Mouse (Mus musculus) midbrain, embryonic 16.5 days (tissue): ENCODE results near the gene Slc1a5. TPM values are rescaled to one million over a fixed set of nuclear protein-coding genes. Genes with fewer than 3 reads are reported as not detected.

ENCODE experiments used
- ATAC-seq: fragments of 200-750 bp; cut with Nextera tagmentation; 2 replicates; pipeline ENCODE4 v1.8.0; 2017; ENCODE audit warnings: moderate TSS enrichment
- H3K27ac ChIP-seq: fragments of 300-500 bp; sonication (generic); 2 replicates; pipeline ENCODE4 v1.5.1; 2014; ENCODE audit warnings: mild to moderate bottlenecking, low read length, mixed read lengths
- H3K27me3 ChIP-seq: fragments of 300-500 bp; sonication (generic); 2 replicates; pipeline ENCODE4 v1.6.1; 2014; ENCODE audit warnings: low read depth, low read length, mixed read lengths; ENCODE audit not compliant: control insufficient read depth, insufficient read depth
- H3K36me3 ChIP-seq: fragments of 300-500 bp; sonication (generic); 2 replicates; pipeline ENCODE4 v1.6.1; 2014; ENCODE audit warnings: mild to moderate bottlenecking, low read length, moderate library complexity, mixed read lengths; ENCODE audit not compliant: control insufficient read depth, insufficient read depth
- H3K4me1 ChIP-seq: fragments of 300-500 bp; sonication (generic); 2 replicates; pipeline ENCODE4 v1.6.1; 2014; ENCODE audit warnings: mild to moderate bottlenecking, low read length, mixed read lengths; ENCODE audit not compliant: control insufficient read depth, insufficient read depth
- H3K4me2 ChIP-seq: fragments of 300-500 bp; sonication (generic); 2 replicates; pipeline ENCODE4 v1.6.1; 2014; ENCODE audit warnings: mild to moderate bottlenecking, low read length, mixed read lengths
- H3K4me3 ChIP-seq: fragments of 300-500 bp; sonication (generic); 2 replicates; pipeline ENCODE4 v1.5.1; 2014; ENCODE audit warnings: low read depth, mild to moderate bottlenecking, low read length, moderate library complexity, mixed read lengths
- H3K9ac ChIP-seq: fragments of 300-500 bp; sonication (generic); 2 replicates; pipeline ENCODE4 v1.6.1; 2014; ENCODE audit warnings: low read depth, low read length, mixed read lengths
- H3K9me3 ChIP-seq: fragments of 300-500 bp; sonication (generic); replicated peaks from 2 replicates; pipeline ENCODE4 v1.6.1; 2014; ENCODE audit warnings: mild to moderate bottlenecking, low read length, mixed read lengths; ENCODE audit not compliant: control insufficient read depth, poor library complexity, severe bottlenecking
- WGBS: fragments of 180-500 bp; shearing (Covaris S2); extraction: QIAGEN DNeasy Blood & Tissue Kit; methylation state at CpG from one replicate; pipeline ENCODE4 v1.1.7; 2014; 5-methylcytosine and 5-hydroxymethylcytosine counted together
- polyA plus RNA-seq: library from polyadenylated mRNA; unstranded; fragments of >200 nt; fragmentation: Nextera tagmentation; extraction: Ambion mirVana; gene quantifications from 2 replicates; pipeline ENCODE4 v1.2.1, GENCODE M21; 2015

The Slc1a5 gene
- polyA plus RNA-seq, 1 experiment from 2014 or later: 10.7 TPM

- no peaks in the 10 kb centered on the region for H3K4me1 ChIP-seq
- 85% methylated on average over 5 of the region's 5 CpGs for WGBS
Observed at GRCm38 (mm10) chr7:16792316-16792715, 11.2 kb downstream of the Slc1a5 start.

GRCm38 (mm10) chr7:16793010-16793725, 12.0 kb downstream of the Slc1a5 start:
- no peak overlapping the region for H3K27ac ChIP-seq
- H3K27me3 ChIP-seq: no peaks in the 10 kb centered on the region
- H3K9ac ChIP-seq: no peak overlapping the region
- H3K4me1 ChIP-seq: no peaks in the 10 kb centered on the region
- H3K9me3 ChIP-seq: no peaks in the 10 kb centered on the region
- no peaks in the 10 kb centered on the region for H3K36me3 ChIP-seq
- H3K4me3 ChIP-seq: no peak overlapping the region
- no peak for ATAC-seq
- H3K4me2 ChIP-seq: no peak overlapping the region
- 92% methylated on average over 19 of the region's 19 CpGs for WGBS

More at GRCm38 (mm10) chr7:16792316-16792715, 11.2 kb downstream of the Slc1a5 start:
- no peak overlapping the region for H3K9ac ChIP-seq
- no peaks in the 10 kb centered on the region for H3K36me3 ChIP-seq
- no peak for ATAC-seq
- H3K9me3 ChIP-seq: no peaks in the 10 kb centered on the region
- H3K27ac ChIP-seq: no peak overlapping the region
- H3K27me3 ChIP-seq: no peaks in the 10 kb centered on the region
- H3K4me2 ChIP-seq: no peak overlapping the region
- no peak overlapping the region for H3K4me3 ChIP-seq

- Histone ChIP-seq H3K9me3 (no peaks in the 10 kb centered on the region), H3K4me2 (no peak overlapping the region), H3K9ac (no peak overlapping the region), H3K36me3 (no peaks in the 10 kb centered on the region), H3K27ac (no peak overlapping the region), H3K4me1 (no peaks in the 10 kb centered on the region), H3K27me3 (no peaks in the 10 kb centered on the region), H3K4me3 (no peak overlapping the region)
- no peak for ATAC-seq
- 92% methylated on average over 5 of the region's 5 CpGs for WGBS
Observed at GRCm38 (mm10) chr7:16794886-16795285, 13.7 kb downstream of the Slc1a5 start.

- ATAC-seq: no peak
- H3K9me3 ChIP-seq: no peaks in the 10 kb centered on the region
- no peak overlapping the region for H3K4me2 ChIP-seq
- peaks cover 4% of the 10 kb centered on the region for H3K36me3 ChIP-seq
- H3K4me3 ChIP-seq: no peak overlapping the region
- no peaks in the 10 kb centered on the region for H3K27me3 ChIP-seq
- H3K4me1 ChIP-seq: peaks cover 2% of the 10 kb centered on the region; the same call in 1 of the 2 replicates
- WGBS: 33% methylated on average over 8 of the region's 8 CpGs
- H3K27ac ChIP-seq: no peak overlapping the region
- H3K9ac ChIP-seq: no peak overlapping the region
Observed at GRCm38 (mm10) chr7:16804409-16805028, 23.4 kb downstream of the Slc1a5 start.

- no peaks in the 10 kb centered on the region for H3K27me3 ChIP-seq
- no peak overlapping the region for H3K4me2 ChIP-seq
- H3K4me1 ChIP-seq: peaks cover 26% of the 10 kb centered on the region
- no peak overlapping the region for H3K27ac ChIP-seq
- ATAC-seq: no peak
- WGBS: 92% methylated on average over 9 of the region's 9 CpGs
- peaks cover 4% of the 10 kb centered on the region for H3K36me3 ChIP-seq
- H3K9ac ChIP-seq: no peak overlapping the region
- no peaks in the 10 kb centered on the region for H3K9me3 ChIP-seq
- H3K4me3 ChIP-seq: no peak overlapping the region
Observed at GRCm38 (mm10) chr7:16807936-16808335, 26.8 kb downstream of the Slc1a5 start.

GRCm38 (mm10) chr7:16808647-16809046, 27.5 kb downstream of the Slc1a5 start:
- peaks cover 31% of the 10 kb centered on the region for H3K4me1 ChIP-seq
- H3K4me3 ChIP-seq: no peak overlapping the region
- 91% methylated on average over 9 of the region's 9 CpGs for WGBS
- no peak overlapping the region for H3K4me2 ChIP-seq
- no peaks in the 10 kb centered on the region for H3K9me3 ChIP-seq
- H3K9ac ChIP-seq: no peak overlapping the region
- H3K27me3 ChIP-seq: no peaks in the 10 kb centered on the region
- no peak for ATAC-seq
- no peak overlapping the region for H3K27ac ChIP-seq
- H3K36me3 ChIP-seq: peaks cover 4% of the 10 kb centered on the region

- no peaks in the 10 kb centered on the region for H3K9me3 ChIP-seq
- peak overlapping the region; percentile 85 for H3K4me2 ChIP-seq
- WGBS: 31% methylated on average over 10 of the region's 10 CpGs
- H3K4me3 ChIP-seq: peak overlapping the region; percentile 62; the same call in 1 of the 2 replicates
- peak overlapping the region; percentile 17; the same call in 1 of the 2 replicates for H3K9ac ChIP-seq
- peak overlapping the region; percentile 96 for H3K27ac ChIP-seq
- no peak for ATAC-seq
- H3K27me3 ChIP-seq: no peaks in the 10 kb centered on the region
- peaks cover 38% of the 10 kb centered on the region for H3K4me1 ChIP-seq
- peaks cover 4% of the 10 kb centered on the region for H3K36me3 ChIP-seq
Observed at GRCm38 (mm10) chr7:16809739-16810138, 28.6 kb downstream of the Slc1a5 start.

- Histone ChIP-seq H3K36me3 (peaks cover 4% of the 10 kb centered on the region), H3K9ac (peak overlapping the region; percentile 88), H3K4me3 (peak overlapping the region; percentile 62), H3K4me2 (peak overlapping the region; percentile 85), H3K9me3 (no peaks in the 10 kb centered on the region), H3K4me1 (peaks cover 45% of the 10 kb centered on the region), H3K27me3 (no peaks in the 10 kb centered on the region), H3K27ac (peak overlapping the region; percentile 96)
- ATAC-seq: peak; percentile 1; the same call in 1 of the 2 replicates
- 43% methylated on average over 28 of the region's 28 CpGs for WGBS
Observed at GRCm38 (mm10) chr7:16810399-16810919, 29.3 kb downstream of the Slc1a5 start.
